Mouse (Mus musculus) E14TG2a.4 (cell line): ENCODE results near the gene Mpp1.

Experiments
- CTCF ChIP-seq: conservative IDR thresholded peaks from 2 replicates; pipeline ENCODE4 v1.5.1; 2014; ENCODE audit warnings: low read length
- NANOG ChIP-seq: IDR thresholded peaks from 2 replicates; pipeline ENCODE4 v1.6.1; 2014; ENCODE audit warnings: borderline replicate concordance, low read length, mixed read lengths

DNA sequence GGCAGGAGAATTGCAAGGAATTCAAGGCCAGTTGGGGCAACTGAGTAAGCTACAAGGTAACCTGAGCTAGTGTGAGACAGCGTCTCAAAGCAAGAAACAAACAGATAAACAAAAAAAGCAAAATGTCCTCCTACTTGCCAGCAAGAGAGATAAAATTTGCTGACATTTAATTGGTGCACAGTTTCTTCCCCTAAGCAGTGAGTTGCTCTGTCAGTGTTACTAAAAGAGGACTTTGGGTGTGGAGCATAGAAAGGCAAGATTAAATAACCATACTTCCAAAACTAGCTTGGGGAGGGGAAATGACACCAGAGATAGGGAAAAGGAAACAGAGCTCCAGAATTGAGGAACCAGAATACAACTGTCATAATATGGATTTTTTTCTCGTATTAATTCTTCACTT lies 1.3 kb downstream of the Mpp1 start:
- no peak for TF ChIP-seq CTCF
- no peak for TF ChIP-seq NANOG
